Mouse (Mus musculus) limb, embryonic 14.5 days (tissue): ENCODE measurements around the gene Csf2rb2. TPM values are rescaled to one million over a fixed set of nuclear protein-coding genes. Genes with fewer than 3 reads are reported as not detected.
A peak's percentile ranks its signal among the peaks of the same experiment; 100 is the strongest.

Experiments used
- ATAC-seq: fragments of 200-750 bp; cut with Nextera tagmentation; 2 replicates; pipeline ENCODE4 v1.8.0; 2017; ENCODE audit warnings: low read depth, moderate number of reproducible peaks, moderate TSS enrichment; ENCODE audit not compliant: low FRiP score
- DNase-seq: peaks from one replicate; pipeline ENCODE4 v3.0.0-alpha.2; 2015; ENCODE audit warnings: low spot score
- H3K27ac ChIP-seq: fragments of 300-500 bp; sonication (generic); replicated peaks from 2 replicates; pipeline ENCODE4 v1.5.1; 2014; ENCODE audit warnings: low read depth, mild to moderate bottlenecking, low read length, moderate library complexity, mixed read lengths
- H3K27me3 ChIP-seq: fragments of 300-500 bp; sonication (generic); 2 replicates; pipeline ENCODE4 v1.6.1; 2014; ENCODE audit warnings: low read length, mixed read lengths; ENCODE audit not compliant: control insufficient read depth, insufficient read depth
- H3K36me3 ChIP-seq: fragments of 300-500 bp; sonication (generic); 2 replicates; pipeline ENCODE4 v1.6.1; 2014; ENCODE audit warnings: mild to moderate bottlenecking, low read length, moderate library complexity, mixed read lengths; ENCODE audit not compliant: control insufficient read depth, insufficient read depth
- H3K4me1 ChIP-seq: fragments of 300-500 bp; sonication (generic); 2 replicates; pipeline ENCODE4 v1.6.1; 2014; ENCODE audit warnings: antibody characterized with exemption, low read length, mixed read lengths; ENCODE audit not compliant: control insufficient read depth, insufficient read depth
- H3K4me2 ChIP-seq: fragments of 300-500 bp; sonication (generic); replicated peaks from 2 replicates; pipeline ENCODE4 v1.6.1; 2014; ENCODE audit warnings: low read depth, mild to moderate bottlenecking, low read length, moderate library complexity; ENCODE audit not compliant: severe bottlenecking
- H3K4me3 ChIP-seq: fragments of 300-500 bp; sonication (generic); replicated peaks from 2 replicates; pipeline ENCODE4 v1.5.1; 2014; ENCODE audit warnings: low read length
- H3K9ac ChIP-seq: fragments of 300-500 bp; sonication (generic); 2 replicates; pipeline ENCODE4 v1.6.1; 2014; ENCODE audit warnings: mild to moderate bottlenecking, low read depth, low read length, moderate library complexity; ENCODE audit not compliant: severe bottlenecking
- H3K9me3 ChIP-seq: fragments of 300-500 bp; sonication (generic); 2 replicates; pipeline ENCODE4 v1.6.1; 2016; ENCODE audit warnings: low read length; ENCODE audit not compliant: control insufficient read depth
- POLR2A ChIP-seq: fragments of 200-500 bp; IDR thresholded peaks from 2 replicates; pipeline ENCODE4 v1.8.0; 2012; ENCODE audit warnings: inconsistent platforms, mild to moderate bottlenecking, moderate library complexity, borderline replicate concordance; ENCODE audit not compliant: insufficient read depth, insufficient read length; ENCODE audit errors: extremely low read depth
- WGBS: fragments of 180-500 bp; shearing (Covaris S2); extraction: QIAGEN DNeasy Blood & Tissue Kit; methylation state at CpG from one replicate; pipeline ENCODE4 v1.1.7; 2014; 5-methylcytosine and 5-hydroxymethylcytosine counted together
- microRNA-seq: library from miRNA; unstranded; fragments of <30 nt; microRNA quantifications from one replicate; pipeline ENCODE4, GENCODE M21; 2016
- polyA plus RNA-seq, 2 experiments: library from polyadenylated mRNA; depleted of rRNA in 1 of 2; stranded (reverse) in 1 of 2; unstranded in 1 of 2; fragments of >200 nt; fragmentation: Nextera tagmentation in 1 of 2; extraction: Ambion mirVana in 1 of 2; gene quantifications; 2 replicates each; pipeline versions ENCODE4 v1.2.1 to v1.2.3; 2012 to 2014

The Csf2rb2 gene
- polyA plus RNA-seq, 2 experiments: 0.59 to 1.6 TPM

GRCm38 (mm10) chr15:78239956-78240617 lies 65.4 kb downstream of the Csf2rb2 start:
- ATAC-seq: no peak
- no peak overlapping the region for H3K4me3 ChIP-seq
- no peak overlapping the region for H3K4me2 ChIP-seq
- H3K9ac ChIP-seq: no peak overlapping the region
- no peak overlapping the region for H3K27ac ChIP-seq
- H3K36me3 ChIP-seq: no peaks in the 10 kb centered on the region
- DNase-seq: no peak
- TF ChIP-seq POLR2A: no peak
- WGBS: 58% methylated on average over 14 of the region's 14 CpGs
- no peaks in the 10 kb centered on the region for H3K27me3 ChIP-seq
- H3K9me3 ChIP-seq: no peaks in the 10 kb centered on the region
- H3K4me1 ChIP-seq: no peaks in the 10 kb centered on the region

- no peak overlapping the region for H3K4me2 ChIP-seq
- H3K27ac ChIP-seq: no peak overlapping the region
- H3K4me3 ChIP-seq: no peak overlapping the region
- H3K27me3 ChIP-seq: no peaks in the 10 kb centered on the region
- ATAC-seq (no peak), DNase-seq (peak; percentile 63)
- 31% methylated on average over 10 of the region's 10 CpGs for WGBS
- no peaks in the 10 kb centered on the region for H3K36me3 ChIP-seq
- no peaks in the 10 kb centered on the region for H3K4me1 ChIP-seq
- H3K9me3 ChIP-seq: no peaks in the 10 kb centered on the region
- TF ChIP-seq POLR2A: no peak
- H3K9ac ChIP-seq: no peak overlapping the region
Observed at GRCm38 (mm10) chr15:78239453-78239852, 66.1 kb downstream of the Csf2rb2 start.

- 66% methylated on average over 5 of the region's 5 CpGs for WGBS
- Histone ChIP-seq H3K4me2 (no peak overlapping the region), H3K4me1 (no peaks in the 10 kb centered on the region), H3K9me3 (no peaks in the 10 kb centered on the region), H3K27ac (no peak overlapping the region), H3K4me3 (no peak overlapping the region), H3K36me3 (no peaks in the 10 kb centered on the region), H3K27me3 (no peaks in the 10 kb centered on the region), H3K9ac (no peak overlapping the region)
- TF ChIP-seq POLR2A: no peak
- no peak for ATAC-seq
- no peak for DNase-seq
Observed at GRCm38 (mm10) chr15:78234823-78235509, 70.6 kb downstream of the Csf2rb2 start.

Small RNAs within 50 kb of the gene (microRNA-seq; reads per million reads assigned to microRNA genes)
- gene Mir7676-1 (not detected), gene Mir7676-2 (not detected)

Other genes starting within 250 kb of the Csf2rb2 start
- 0.03 TPM in 1 of 2 replicates, not detected in the other for gene Cacng2, start 185.7 kb downstream of the Csf2rb2 start, polyA plus RNA-seq (2012; rRNA removed)
- not detected in 2 replicates for gene Cacng2, start 185.7 kb downstream of the Csf2rb2 start, polyA plus RNA-seq (2014; fragmentation: Nextera tagmentation; extraction: Ambion mirVana)
- 44.4 and 45.3 TPM in 2 replicates for gene Ift27, start 131.6 kb downstream of the Csf2rb2 start, polyA plus RNA-seq (2012; rRNA removed)
- gene Ift27, start 131.6 kb downstream of the Csf2rb2 start, polyA plus RNA-seq (2014; fragmentation: Nextera tagmentation; extraction: Ambion mirVana): 98.1 and 102 TPM in 2 replicates
- gene Pvalb, start 99.3 kb downstream of the Csf2rb2 start, polyA plus RNA-seq (2012; rRNA removed): 0.16 TPM in 1 of 2 replicates, not detected in the other
- gene Pvalb, start 99.3 kb downstream of the Csf2rb2 start, polyA plus RNA-seq (2014; fragmentation: Nextera tagmentation; extraction: Ambion mirVana): 0.29 TPM in 1 of 2 replicates, not detected in the other
- 4.0 and 4.1 TPM in 2 replicates for gene Ncf4, start 60.9 kb downstream of the Csf2rb2 start, polyA plus RNA-seq (2012; rRNA removed)
- 5.4 and 5.6 TPM in 2 replicates for gene Ncf4, start 60.9 kb downstream of the Csf2rb2 start, polyA plus RNA-seq (2014; fragmentation: Nextera tagmentation; extraction: Ambion mirVana)
- 4.0 and 7.8 TPM in 2 replicates for gene Csf2rb, start 20.0 kb upstream of the Csf2rb2 start, polyA plus RNA-seq (2012; rRNA removed)
- 4.3 and 4.6 TPM in 2 replicates for gene Csf2rb, start 20.0 kb upstream of the Csf2rb2 start, polyA plus RNA-seq (2014; fragmentation: Nextera tagmentation; extraction: Ambion mirVana)
- gene Tex33, start 90.2 kb upstream of the Csf2rb2 start, polyA plus RNA-seq (2012; rRNA removed): not detected in 2 replicates
- gene Tex33, start 90.2 kb upstream of the Csf2rb2 start, polyA plus RNA-seq (2014; fragmentation: Nextera tagmentation; extraction: Ambion mirVana): not detected in 2 replicates
- 8.3 and 9.1 TPM in 2 replicates for gene Tst, start 100.2 kb upstream of the Csf2rb2 start, polyA plus RNA-seq (2012; rRNA removed)
- 12.4 and 12.8 TPM in 2 replicates for gene Tst, start 100.2 kb upstream of the Csf2rb2 start, polyA plus RNA-seq (2014; fragmentation: Nextera tagmentation; extraction: Ambion mirVana)
- 53.8 and 78.4 TPM in 2 replicates for gene Mpst, start 100.7 kb upstream of the Csf2rb2 start, polyA plus RNA-seq (2012; rRNA removed)
- 1.8 and 2.7 TPM in 2 replicates for gene Mpst, start 100.7 kb upstream of the Csf2rb2 start, polyA plus RNA-seq (2014; fragmentation: Nextera tagmentation; extraction: Ambion mirVana)
- 149 and 212 TPM in 2 replicates for gene Kctd17, start 122.8 kb upstream of the Csf2rb2 start, polyA plus RNA-seq (2012; rRNA removed)
- 47.9 and 49.3 TPM in 2 replicates for gene Kctd17, start 122.8 kb upstream of the Csf2rb2 start, polyA plus RNA-seq (2014; fragmentation: Nextera tagmentation; extraction: Ambion mirVana)
- gene Tmprss6, start 162.9 kb upstream of the Csf2rb2 start, polyA plus RNA-seq (2012; rRNA removed): 0.05 and 0.08 TPM in 2 replicates
- gene Tmprss6, start 162.9 kb upstream of the Csf2rb2 start, polyA plus RNA-seq (2014; fragmentation: Nextera tagmentation; extraction: Ambion mirVana): 0.08 and 0.58 TPM in 2 replicates
- 0.39 and 0.73 TPM in 2 replicates for gene Il2rb, start 189.6 kb upstream of the Csf2rb2 start, polyA plus RNA-seq (2012; rRNA removed)
- 0.15 and 0.33 TPM in 2 replicates for gene Il2rb, start 189.6 kb upstream of the Csf2rb2 start, polyA plus RNA-seq (2014; fragmentation: Nextera tagmentation; extraction: Ambion mirVana)
- 89.1 and 110 TPM in 2 replicates for gene C1qtnf6, start 225.7 kb upstream of the Csf2rb2 start, polyA plus RNA-seq (2012; rRNA removed)
- gene C1qtnf6, start 225.7 kb upstream of the Csf2rb2 start, polyA plus RNA-seq (2014; fragmentation: Nextera tagmentation; extraction: Ambion mirVana): 59.6 and 60.1 TPM in 2 replicates
- 0.05 and 0.08 TPM in 2 replicates for gene Sstr3, start 239.0 kb upstream of the Csf2rb2 start, polyA plus RNA-seq (2012; rRNA removed)
- gene Sstr3, start 239.0 kb upstream of the Csf2rb2 start, polyA plus RNA-seq (2014; fragmentation: Nextera tagmentation; extraction: Ambion mirVana): not detected in 2 replicates